Mouse (Mus musculus) embryonic fibroblast, embryonic 13.5 days (primary cell): ENCODE results near the gene Frmd6. TPM values are rescaled to one million over a fixed set of nuclear protein-coding genes. Genes with fewer than 3 reads are reported as not detected.

ENCODE experiments used
- H3K27ac ChIP-seq: 2 replicates; pipeline ENCODE4 v1.5.1; 2012; ENCODE audit warnings: low read length, control low read depth, inconsistent platforms; ENCODE audit not compliant: insufficient read depth
- H3K4me1 ChIP-seq: 2 replicates; pipeline ENCODE4 v1.6.1; 2011; ENCODE audit warnings: low read length; ENCODE audit not compliant: control insufficient read depth, insufficient read depth
- H3K4me3 ChIP-seq: 2 replicates; pipeline ENCODE4 v1.5.1; 2011; ENCODE audit warnings: mild to moderate bottlenecking, control low read depth, low read length; ENCODE audit not compliant: insufficient read depth
- CTCF ChIP-seq: IDR thresholded peaks from 2 replicates; pipeline ENCODE4 v1.5.1; 2011; ENCODE audit warnings: mild to moderate bottlenecking, control low read depth, low read length, moderate library complexity, borderline replicate concordance; ENCODE audit not compliant: insufficient read depth
- POLR2A ChIP-seq: IDR thresholded peaks from 2 replicates; pipeline ENCODE4 v1.6.1; 2011; ENCODE audit warnings: low read depth, mild to moderate bottlenecking, control low read depth, low read length, moderate library complexity
- polyA plus RNA-seq: library from polyadenylated mRNA; stranded (reverse); fragments of >200 nt; gene quantifications from 2 replicates; pipeline ENCODE4 v1.2.4, GENCODE M21; 2011; ENCODE audit warnings: low read depth; ENCODE audit not compliant: missing spikeins, insufficient read length

The Frmd6 gene
- polyA plus RNA-seq, 1 experiment = 113 TPM

DNA sequence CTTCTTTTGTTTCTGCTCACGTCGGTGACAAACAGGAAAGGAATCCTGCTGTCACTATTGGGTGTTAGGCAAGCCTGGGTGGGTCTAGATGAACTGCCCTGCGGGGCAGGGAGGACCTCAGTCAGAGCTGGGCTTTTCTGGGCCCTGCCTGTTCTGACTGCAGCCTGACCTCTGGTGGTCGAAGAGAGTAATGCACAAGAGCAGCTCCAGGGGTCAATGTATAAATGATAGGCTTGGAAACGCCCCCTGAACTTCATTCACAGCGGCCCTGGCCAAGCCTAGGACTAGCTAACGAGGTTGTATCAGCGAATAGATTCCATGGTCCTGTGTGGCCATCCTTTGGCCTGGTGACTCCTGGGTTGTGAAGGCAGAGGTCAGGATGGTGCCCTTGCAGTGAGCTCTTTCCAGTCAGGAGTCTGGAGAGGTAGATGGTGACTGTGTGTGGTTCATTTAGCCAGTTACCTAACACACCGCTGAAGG is 85.0 kb downstream of the Frmd6 start:
- TF ChIP-seq POLR2A (no peak), CTCF (peak; percentile 82)
- Histone ChIP-seq H3K4me1 (peaks cover 9% of the 10 kb centered on the region), H3K4me3 (no peak overlapping the region), H3K27ac (peak overlapping the region; percentile 51)

GRCm38 (mm10) chr12:70911029-70911428 is 85.7 kb downstream of the Frmd6 start:
- Histone ChIP-seq H3K4me1 (peaks cover 9% of the 10 kb centered on the region), H3K4me3 (no peak overlapping the region), H3K27ac (peak overlapping the region; percentile 6; the same call in 1 of the 2 replicates)
- TF ChIP-seq CTCF (peak; percentile 98), POLR2A (no peak)

- TF ChIP-seq CTCF (no peak), POLR2A (no peak)
- H3K4me3 ChIP-seq = no peak overlapping the region
- peaks cover 8% of the 10 kb centered on the region for H3K4me1 ChIP-seq
- H3K27ac ChIP-seq = no peak overlapping the region
These were observed 86.5 kb downstream of the Frmd6 start for GRCm38 (mm10) chr12:70911676-70912379.

DNA sequence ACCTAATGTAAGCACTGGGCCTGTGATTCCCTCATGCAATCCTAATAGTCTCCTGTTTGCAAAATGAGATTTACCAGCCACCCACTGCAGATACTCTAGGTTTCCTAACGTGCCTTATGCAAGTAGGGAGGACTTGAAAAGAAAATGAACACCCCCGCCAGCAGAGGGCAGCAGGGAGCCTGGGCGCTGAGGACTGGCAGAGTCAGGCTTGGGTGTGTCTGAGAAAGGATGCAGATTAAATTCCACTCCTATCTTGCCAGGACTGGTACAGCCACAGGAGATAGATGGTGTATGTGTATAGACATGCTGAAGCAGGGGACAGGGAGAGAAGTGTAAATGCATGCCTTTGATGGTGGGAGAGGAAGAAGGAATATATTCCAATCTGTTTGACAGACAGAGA is 88.1 kb downstream of the Frmd6 start:
- Histone ChIP-seq H3K27ac (no peak overlapping the region), H3K4me3 (no peak overlapping the region), H3K4me1 (peaks cover 6% of the 10 kb centered on the region)
- TF ChIP-seq CTCF = peak; percentile 66; the same call in 1 of the 2 replicates
- no peak for TF ChIP-seq POLR2A

DNA sequence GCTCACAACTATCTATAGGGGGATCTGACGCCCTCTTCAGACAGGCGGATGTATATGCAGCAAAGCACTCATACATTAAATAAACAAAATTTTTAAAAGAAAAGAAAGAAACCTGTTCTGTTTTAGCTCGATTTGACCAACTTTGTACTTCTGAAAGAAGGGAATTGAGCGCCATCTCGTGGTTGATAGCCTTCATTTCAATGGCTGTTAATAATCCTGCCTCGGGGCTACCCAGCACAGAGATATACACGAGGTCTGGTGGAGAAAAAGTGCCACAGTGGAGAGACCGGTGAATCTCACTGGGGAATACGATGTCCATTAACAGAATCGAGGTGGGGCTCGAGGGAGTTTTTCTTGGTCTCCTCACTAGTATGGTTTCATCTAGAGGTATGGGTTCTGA is 89.1 kb downstream of the Frmd6 start:
- TF ChIP-seq POLR2A = no peak
- no peak for TF ChIP-seq CTCF
- Histone ChIP-seq H3K27ac (no peak overlapping the region), H3K4me1 (peaks cover 6% of the 10 kb centered on the region), H3K4me3 (no peak overlapping the region)

- TF ChIP-seq CTCF (no peak), POLR2A (no peak)
These were observed 104.5 kb downstream of the Frmd6 start for GRCm38 (mm10) chr12:70929781-70930180.

GRCm38 (mm10) chr12:70937150-70937549 is 111.8 kb downstream of the Frmd6 start:
- Histone ChIP-seq H3K27ac (peak overlapping the region; percentile 98), H3K4me1 (no peaks in the 10 kb centered on the region), H3K4me3 (peak overlapping the region; percentile 61)
- TF ChIP-seq POLR2A (no peak), CTCF (no peak)

More at GRCm38 (mm10) chr12:70929781-70930180, 104.5 kb downstream of the Frmd6 start:
- Histone ChIP-seq H3K27ac (no peak overlapping the region), H3K4me1 (no peaks in the 10 kb centered on the region), H3K4me3 (no peak overlapping the region)

DNA sequence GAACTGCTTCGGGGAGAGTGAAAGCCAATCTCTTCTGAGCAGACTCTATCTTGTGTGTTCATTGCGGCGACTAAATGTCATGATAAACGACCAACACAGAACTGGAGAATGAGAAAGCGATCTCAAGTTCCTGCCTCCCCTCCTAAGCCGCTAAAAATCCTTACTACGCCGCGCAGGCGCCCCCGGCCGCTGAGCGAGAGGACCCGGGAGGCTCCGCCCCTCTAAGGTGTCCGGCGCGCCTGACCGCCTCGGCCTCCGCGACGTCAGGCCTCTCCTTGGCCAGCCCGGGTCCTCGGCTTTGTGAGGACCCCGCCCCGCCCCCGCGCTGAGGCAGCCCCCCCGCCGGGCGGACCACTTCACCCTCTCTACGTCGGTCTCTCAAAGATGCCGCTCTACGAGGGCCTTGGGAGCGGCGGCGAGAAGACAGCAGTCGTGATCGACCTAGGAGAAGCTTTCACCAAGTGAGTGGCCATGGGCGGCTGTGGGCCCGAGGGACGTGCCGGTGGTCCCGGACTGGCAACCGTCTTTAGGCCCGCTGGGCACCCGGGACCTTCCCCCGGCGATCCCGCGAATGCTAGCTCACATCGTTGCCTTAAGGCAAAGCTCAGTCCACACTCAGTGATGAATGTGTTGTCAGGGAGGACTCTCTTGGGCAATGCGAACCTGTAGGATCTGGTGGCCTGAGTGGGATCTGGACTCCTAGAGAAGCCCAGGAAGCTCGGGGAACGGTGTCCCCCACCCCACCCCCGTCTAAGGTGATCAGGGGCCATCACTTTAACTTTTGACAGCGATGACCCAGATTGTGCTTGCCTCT is 112.5 kb downstream of the Frmd6 start, which contains the start of gene Actr10:
Gene Actr10 (plus strand): TSS at position 287 of the 814 bp plus-strand sequence.
- TF ChIP-seq POLR2A (peak; percentile 92), CTCF (no peak)
- peak within 1 kb of the TSS; percentile 98 for H3K27ac ChIP-seq
- H3K4me3 ChIP-seq = peak within 1 kb of the TSS; percentile 100
- H3K4me1 ChIP-seq = no peaks in the 10 kb centered on the region

- Histone ChIP-seq H3K27ac (no peak overlapping the region), H3K4me1 (no peaks in the 10 kb centered on the region), H3K4me3 (no peak overlapping the region)
- no peak for TF ChIP-seq CTCF
- TF ChIP-seq POLR2A = no peak
These were observed 115.5 kb downstream of the Frmd6 start for GRCm38 (mm10) chr12:70940806-70941205.

DNA sequence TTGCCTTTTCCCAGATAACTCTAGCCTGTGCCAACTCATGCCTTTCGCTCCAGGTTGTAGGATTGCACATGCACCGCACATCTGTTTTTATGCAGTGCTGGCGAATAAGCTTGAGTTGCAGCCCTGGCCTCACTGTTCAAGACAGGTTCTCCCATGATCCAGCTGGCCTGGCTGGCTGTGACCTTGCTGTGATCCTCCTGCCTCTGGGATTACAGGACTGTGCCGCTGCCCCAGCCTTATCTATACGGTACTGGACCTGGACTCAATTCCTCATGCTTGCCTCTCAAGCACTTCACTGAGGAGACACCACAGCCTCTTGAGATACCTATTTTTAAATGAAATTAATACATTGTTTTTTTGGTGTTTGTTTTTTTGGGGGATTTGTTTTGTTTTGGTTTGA is 118.9 kb downstream of the Frmd6 start:
- TF ChIP-seq CTCF = no peak
- no peak for TF ChIP-seq POLR2A
- H3K27ac ChIP-seq = no peak overlapping the region
- H3K4me3 ChIP-seq = no peak overlapping the region
- no peaks in the 10 kb centered on the region for H3K4me1 ChIP-seq
